Mouse (Mus musculus): ENCODE measurements around the gene Tsen54. TPM values are rescaled to one million over a fixed set of nuclear protein-coding genes. Genes with fewer than 3 reads are reported as not detected.

Tsen54 gene
- 18.2 and 19.9 TPM in 2 replicates for polyA plus RNA-seq (2015; fragmentation: Nextera tagmentation; extraction: Ambion mirVana)

DNA sequence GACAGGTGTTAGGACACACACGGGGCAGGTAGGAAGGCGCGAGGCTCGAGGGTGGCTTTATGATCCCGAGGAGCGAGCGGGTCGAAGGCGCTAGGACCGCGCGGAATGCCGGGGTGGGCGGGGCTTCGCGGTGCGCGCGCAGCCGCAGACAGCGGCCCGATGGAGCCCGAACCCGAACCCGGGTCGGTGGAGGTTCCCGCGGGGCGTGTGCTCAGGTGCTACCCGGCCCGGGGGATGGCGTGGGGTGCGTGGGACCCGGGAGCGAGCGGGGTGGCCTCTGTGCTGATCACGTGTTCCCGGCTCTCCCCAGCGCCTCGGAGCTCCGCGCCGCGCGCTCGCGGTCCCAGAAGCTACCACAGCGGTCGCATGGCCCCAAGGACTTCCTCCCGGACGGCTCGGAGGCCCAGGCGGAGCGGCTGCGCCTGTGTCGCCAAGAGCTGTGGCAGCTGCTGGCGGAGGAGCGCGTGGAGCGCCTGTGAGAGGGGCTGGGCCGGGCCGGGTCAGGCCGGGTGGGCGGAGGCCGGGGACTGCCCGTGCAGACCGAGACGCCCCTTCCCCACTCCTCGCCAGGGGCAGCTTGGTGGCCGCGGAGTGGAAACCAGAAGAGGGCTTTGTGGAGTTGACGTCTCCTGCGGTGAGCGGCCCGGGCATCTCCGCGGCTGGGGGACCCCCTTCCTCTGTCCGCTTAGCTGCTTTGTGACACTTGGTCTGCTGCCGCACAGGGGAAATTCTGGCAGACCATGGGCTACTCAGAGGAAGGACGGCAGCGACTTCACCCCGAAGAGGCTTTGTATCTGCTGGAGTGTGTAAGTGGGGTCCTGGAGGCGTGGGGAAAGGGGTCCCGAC, at the start of gene Tsen54:
Gene Tsen54, plus strand, starts transcription at position 120 of the 846 bp plus-strand sequence.
- WGBS, result 3% methylated on average over 73 of the region's 84 CpGs

GRCm38 (mm10) chr11:115765103-115765606, 49.4 kb upstream of the Tsen54 start, which contains the start of gene Tmem94:
Tmem94 (plus strand) TSS chr11:115765433.
- no peaks in the 10 kb centered on the region for H3K27me3 ChIP-seq (replicated peaks; ENCODE audit: insufficient read depth, low read length)
- ATAC-seq (peak; percentile 96), DNase-seq (ENCODE audit: low spot score) (peak; percentile 97)
- H3K9ac ChIP-seq (replicated peaks; ENCODE audit: low read depth), result peak within 1 kb of the TSS; percentile 86
- H3K9me3 ChIP-seq (ENCODE audit: low read length), result no peaks in the 10 kb centered on the region
- H3K4me2 ChIP-seq (replicated peaks; ENCODE audit: low read depth, low read length), result peak within 1 kb of the TSS; percentile 77
- H3K4me3 ChIP-seq (ENCODE audit: low read depth, low read length), result peak within 1 kb of the TSS; percentile 93
- no peaks in the 10 kb centered on the region for H3K36me3 ChIP-seq (ENCODE audit: insufficient read depth, low read length)
- peak within 1 kb of the TSS; percentile 94 for H3K27ac ChIP-seq (ENCODE audit: low read length)
- TF ChIP-seq CTCF (IDR thresholded peaks at IDR 0.05) (peak; percentile 66), EP300 (IDR thresholded peaks at IDR 0.05) (peak; percentile 88)
- WGBS, result 1% methylated on average over 31 of the region's 32 CpGs
- H3K4me1 ChIP-seq (ENCODE audit: insufficient read depth, low read depth, low read length), result peaks cover 13% of the 10 kb centered on the region; the same call in 1 of the 2 replicates

More for the DNA sequence above, at the start of gene Tsen54:
- Histone ChIP-seq H3K9me3 (ENCODE audit: low read length) (no peaks in the 10 kb centered on the region), H3K4me2 (replicated peaks; ENCODE audit: low read depth, low read length) (peak within 1 kb of the TSS; percentile 95), H3K36me3 (ENCODE audit: insufficient read depth, low read length) (peaks cover 1% of the 10 kb centered on the region; the same call in 1 of the 2 replicates), H3K9ac (replicated peaks; ENCODE audit: low read depth) (peak within 1 kb of the TSS; percentile 78), H3K4me1 (ENCODE audit: insufficient read depth, low read depth, low read length) (peaks cover 24% of the 10 kb centered on the region; the same call in 1 of the 2 replicates), H3K4me3 (ENCODE audit: low read depth, low read length) (peak within 1 kb of the TSS; percentile 81), H3K27ac (ENCODE audit: low read length) (peak within 1 kb of the TSS; percentile 81), H3K27me3 (replicated peaks; ENCODE audit: insufficient read depth, low read length) (no peaks in the 10 kb centered on the region)
- ATAC-seq (peak; percentile 49), DNase-seq (ENCODE audit: low spot score) (peak; percentile 81)
- no peak; the same call in none of the 2 replicates for TF ChIP-seq CTCF (IDR thresholded peaks at IDR 0.05)
- no peak for TF ChIP-seq EP300 (IDR thresholded peaks at IDR 0.05)

DNA sequence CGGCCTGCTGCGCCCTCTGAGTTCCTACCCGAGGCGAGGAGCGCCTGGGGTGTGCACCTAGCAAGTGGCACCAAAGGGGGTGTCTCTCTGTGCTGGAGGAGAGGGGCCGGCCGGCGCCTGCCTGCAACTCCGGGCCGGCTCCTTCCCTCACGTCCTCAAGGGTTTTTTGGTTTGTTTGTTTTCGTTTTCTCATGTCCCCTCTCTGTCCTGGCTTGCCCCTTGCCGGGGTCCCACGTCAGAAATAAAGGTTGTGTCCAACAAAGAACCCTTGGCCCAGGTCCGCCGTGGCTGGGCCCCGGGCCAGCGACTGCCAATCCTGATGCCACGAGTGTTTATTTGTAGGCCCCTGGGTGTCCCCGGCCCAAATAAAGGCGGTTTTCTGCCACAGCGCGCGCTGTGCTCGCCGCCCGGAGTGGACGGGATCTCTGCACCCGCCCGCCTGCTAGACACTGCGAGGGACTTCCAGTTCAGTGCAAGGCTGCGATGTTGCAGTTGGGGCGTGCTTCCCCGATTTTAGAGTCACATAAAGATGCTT, 48.9 kb upstream of the Tsen54 start:
- WGBS, result 0% methylated on average over 28 of the region's 34 CpGs
- TF ChIP-seq EP300 (IDR thresholded peaks at IDR 0.05) (no peak; the same call in 1 of the 2 replicates), CTCF (IDR thresholded peaks at IDR 0.05) (peak; percentile 9; the same call in 1 of the 2 replicates)

GRCm38 (mm10) chr11:115766356-115766943, 48.1 kb upstream of the Tsen54 start:
- ATAC-seq (peak; percentile 15; the same call in 1 of the 2 replicates), DNase-seq (ENCODE audit: low spot score) (peak; percentile 82)
- peak overlapping the region; percentile 93 for H3K4me3 ChIP-seq (ENCODE audit: low read depth, low read length)
- 24% methylated on average over 13 of the region's 13 CpGs for WGBS
- peak overlapping the region; percentile 86; the same call in 1 of the 2 replicates for H3K9ac ChIP-seq (replicated peaks; ENCODE audit: low read depth)
- H3K4me2 ChIP-seq (replicated peaks; ENCODE audit: low read depth, low read length), result peak overlapping the region; percentile 77
- no peaks in the 10 kb centered on the region for H3K9me3 ChIP-seq (ENCODE audit: low read length)
- TF ChIP-seq CTCF (IDR thresholded peaks at IDR 0.05), result 0 out of 2 replicates have a peak, but pooled peaks have one; percentile 20
- no peak for TF ChIP-seq EP300 (IDR thresholded peaks at IDR 0.05)
- H3K27me3 ChIP-seq (replicated peaks; ENCODE audit: insufficient read depth, low read length), result no peaks in the 10 kb centered on the region
- no peaks in the 10 kb centered on the region for H3K36me3 ChIP-seq (ENCODE audit: insufficient read depth, low read length)
- H3K4me1 ChIP-seq (ENCODE audit: insufficient read depth, low read depth, low read length), result peaks cover 13% of the 10 kb centered on the region; the same call in 1 of the 2 replicates
- H3K27ac ChIP-seq (ENCODE audit: low read length), result peak overlapping the region; percentile 94

More for the DNA sequence above, 48.9 kb upstream of the Tsen54 start:
- Histone ChIP-seq H3K27me3 (replicated peaks; ENCODE audit: insufficient read depth, low read length) (no peaks in the 10 kb centered on the region), H3K36me3 (ENCODE audit: insufficient read depth, low read length) (no peaks in the 10 kb centered on the region), H3K4me2 (replicated peaks; ENCODE audit: low read depth, low read length) (peak overlapping the region; percentile 77), H3K9me3 (ENCODE audit: low read length) (no peaks in the 10 kb centered on the region), H3K4me1 (ENCODE audit: insufficient read depth, low read depth, low read length) (peaks cover 13% of the 10 kb centered on the region; the same call in 1 of the 2 replicates), H3K27ac (ENCODE audit: low read length) (peak overlapping the region; percentile 94), H3K9ac (replicated peaks; ENCODE audit: low read depth) (peak overlapping the region; percentile 86), H3K4me3 (ENCODE audit: low read depth, low read length) (peak overlapping the region; percentile 93)
- ATAC-seq (peak; percentile 79), DNase-seq (ENCODE audit: low spot score) (peak; percentile 82)

GRCm38 (mm10) chr11:115766981-115767380, 47.5 kb upstream of the Tsen54 start:
- Histone ChIP-seq H3K4me1 (ENCODE audit: insufficient read depth, low read depth, low read length) (peaks cover 13% of the 10 kb centered on the region; the same call in 1 of the 2 replicates), H3K27ac (ENCODE audit: low read length) (peak overlapping the region; percentile 94), H3K36me3 (ENCODE audit: insufficient read depth, low read length) (no peaks in the 10 kb centered on the region), H3K4me3 (ENCODE audit: low read depth, low read length) (no peak overlapping the region), H3K9ac (replicated peaks; ENCODE audit: low read depth) (no peak overlapping the region), H3K9me3 (ENCODE audit: low read length) (no peaks in the 10 kb centered on the region), H3K4me2 (replicated peaks; ENCODE audit: low read depth, low read length) (peak overlapping the region; percentile 77), H3K27me3 (replicated peaks; ENCODE audit: insufficient read depth, low read length) (no peaks in the 10 kb centered on the region)
- DNase-seq (ENCODE audit: low spot score) (no peak), ATAC-seq (no peak)
- TF ChIP-seq EP300 (IDR thresholded peaks at IDR 0.05) (no peak), CTCF (IDR thresholded peaks at IDR 0.05) (no peak)
- whole genome bisulfite sequencing, result 68% methylated on average over 8 of the region's 8 CpGs

Measured in lung, postnatal 0 days (tissue).